Mouse (Mus musculus) spleen, adult 2 months (tissue): ENCODE measurements around the gene Ppm1b.

Experiments
- CTCF ChIP-seq: fragments of 200-500 bp; IDR thresholded peaks from 2 replicates; pipeline ENCODE4 v1.5.1; 2011; ENCODE audit warnings: mild to moderate bottlenecking, inconsistent platforms; ENCODE audit not compliant: insufficient read depth, insufficient read length, insufficient replicate concordance; ENCODE audit errors: extremely low read depth
- POLR2A ChIP-seq: fragments of 200-500 bp; IDR thresholded peaks from 2 replicates; pipeline ENCODE4 v1.6.1; 2011; ENCODE audit warnings: low read depth, low read length, inconsistent platforms

- TF ChIP-seq POLR2A (no peak), CTCF (no peak)
These were observed 68.6 kb downstream of the Ppm1b start for GRCm38 (mm10) chr17:85025151-85025550.
